Mouse (Mus musculus) G1E (cell line): ENCODE data around the gene Mfge8.

Experiments
- CTCF ChIP-seq: IDR thresholded peaks from 2 replicates; pipeline ENCODE4 v1.5.1; 2012; ENCODE audit warnings: low read depth, low read length, inconsistent platforms, mixed read lengths
- GATA1 ChIP-seq: IDR thresholded peaks from 2 replicates; pipeline ENCODE4 v1.6.1; 2012; ENCODE audit warnings: borderline replicate concordance, low read length, inconsistent platforms, mixed read lengths
- POLR2AphosphoS5 ChIP-seq: IDR thresholded peaks from 2 replicates; pipeline ENCODE4 v1.6.1; 2012; ENCODE audit warnings: low read depth, low read length, inconsistent platforms; ENCODE audit not compliant: insufficient replicate concordance

DNA sequence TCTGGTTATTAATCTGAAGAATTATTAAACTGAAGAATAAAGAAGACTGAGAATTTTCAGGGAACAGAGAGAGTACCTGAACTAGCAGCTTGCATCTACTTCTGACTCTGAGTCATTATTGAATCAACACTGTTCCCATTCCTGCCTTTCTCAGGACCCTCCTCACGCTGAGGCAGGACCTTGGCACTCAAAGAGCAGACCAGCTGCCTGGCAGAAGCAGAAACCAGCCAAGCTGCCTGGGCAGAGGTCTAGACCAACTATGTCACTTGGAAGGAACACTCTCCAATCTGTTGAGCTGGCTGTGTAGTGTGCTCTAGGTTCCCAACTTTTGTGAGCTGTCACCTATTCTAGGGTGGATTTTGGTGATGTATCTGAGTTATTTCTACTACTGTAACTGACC, 10.5 kb upstream of the Mfge8 start:
- TF ChIP-seq CTCF: no peak
- no peak for TF ChIP-seq GATA1
- no peak for TF ChIP-seq POLR2AphosphoS5
